Mouse (Mus musculus) liver, embryonic 15.5 days (tissue): Measurements from ENCODE around the gene Slc25a51. TPM values are rescaled to one million over a fixed set of nuclear protein-coding genes. Genes with fewer than 3 reads are reported as not detected.
"Not testable (repeated sequence)": the region's sequence is repeated elsewhere in the genome, so short reads cannot be mapped to it uniquely, and the experiment has no call there.

ENCODE experiments used
- ATAC-seq: fragments of 200-750 bp; cut with Nextera tagmentation; 2 replicates; pipeline ENCODE4 v1.8.0; 2017; ENCODE audit warnings: moderate number of reproducible peaks, mild to moderate bottlenecking, moderate library complexity; ENCODE audit not compliant: insufficient read depth
- H3K27ac ChIP-seq: fragments of 300-500 bp; sonication (generic); replicated peaks from 2 replicates; pipeline ENCODE4 v1.5.1; 2015; ENCODE audit warnings: mild to moderate bottlenecking, inconsistent platforms
- H3K27me3 ChIP-seq: fragments of 300-500 bp; sonication (generic); 2 replicates; pipeline ENCODE4 v1.6.1; 2015; ENCODE audit warnings: mild to moderate bottlenecking, inconsistent platforms
- H3K36me3 ChIP-seq: fragments of 300-500 bp; sonication (generic); replicated peaks from 2 replicates; pipeline ENCODE4 v1.6.1; 2015; ENCODE audit warnings: moderate library complexity, mild to moderate bottlenecking, inconsistent platforms
- H3K4me1 ChIP-seq: fragments of 300-500 bp; sonication (generic); replicated peaks from 2 replicates; pipeline ENCODE4 v1.6.1; 2015; ENCODE audit warnings: inconsistent platforms
- H3K4me2 ChIP-seq: fragments of 300-500 bp; sonication (generic); 2 replicates; pipeline ENCODE4 v1.6.1; 2015; ENCODE audit warnings: moderate library complexity, mild to moderate bottlenecking, inconsistent platforms
- H3K4me3 ChIP-seq: fragments of 300-500 bp; sonication (generic); replicated peaks from 2 replicates; pipeline ENCODE4 v1.5.1; 2015; ENCODE audit warnings: mild to moderate bottlenecking, inconsistent platforms
- H3K9ac ChIP-seq: fragments of 300-500 bp; sonication (generic); 2 replicates; pipeline ENCODE4 v1.6.1; 2015; ENCODE audit warnings: moderate library complexity, mild to moderate bottlenecking, inconsistent platforms
- H3K9me3 ChIP-seq: fragments of 300-500 bp; sonication (generic); replicated peaks from 2 replicates; pipeline ENCODE4 v1.6.1; 2016; ENCODE audit warnings: inconsistent platforms
- WGBS: fragments of 180-500 bp; shearing (Covaris S2); methylation state at CpG from one replicate; pipeline ENCODE4 v1.1.7; 2015; ENCODE audit warnings: mixed read lengths; ENCODE audit not compliant: insufficient replicate concordance; 5-methylcytosine and 5-hydroxymethylcytosine counted together
- polyA plus RNA-seq: library from polyadenylated mRNA; unstranded; fragments of >200 nt; fragmentation: Nextera tagmentation; extraction: Ambion mirVana; gene quantifications from 2 replicates; pipeline ENCODE4 v1.2.1, GENCODE M21; 2015

Slc25a51 gene
- polyA plus RNA-seq, 1 experiment from 2014 or later = 72.8 TPM

DNA sequence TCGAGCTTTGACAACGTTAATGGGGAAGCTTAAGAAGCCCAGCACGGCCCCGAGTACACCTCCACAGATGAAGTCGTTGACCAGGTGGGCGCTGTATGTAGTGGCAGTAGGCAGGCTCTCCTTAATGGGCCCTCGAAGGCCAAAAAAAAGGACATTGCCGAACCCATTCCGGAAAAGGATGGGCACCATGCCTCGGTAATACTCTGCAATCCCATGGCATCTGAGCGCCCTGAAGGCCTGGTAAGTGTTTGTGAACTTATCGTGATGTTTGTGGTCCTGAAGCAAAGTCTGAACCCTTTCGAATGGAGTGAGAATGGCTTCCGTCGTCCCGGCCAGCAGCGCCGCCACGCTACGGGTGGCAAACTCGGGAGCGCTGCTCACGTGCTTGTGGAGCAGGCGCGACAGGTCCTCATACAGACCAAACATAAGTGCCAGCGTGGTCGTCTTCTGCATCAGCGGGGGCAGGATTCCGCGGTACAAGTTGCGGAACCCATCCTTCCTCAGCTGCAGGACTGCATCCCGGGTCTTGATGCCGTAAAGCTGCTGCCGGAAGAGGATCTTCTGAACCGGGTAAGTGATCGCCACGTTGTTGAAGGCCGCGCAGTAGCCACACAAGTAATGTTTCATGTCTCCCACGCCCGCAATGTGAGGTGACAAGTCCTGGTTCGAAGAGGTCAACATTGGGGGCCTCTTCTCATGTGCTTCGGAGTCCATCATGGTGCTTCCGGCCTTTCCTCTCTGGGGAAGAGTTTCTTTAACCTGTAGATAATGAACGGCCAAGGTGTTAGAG is 8.9 kb downstream of the Slc25a51 start:
- Histone ChIP-seq H3K4me2 (no peak overlapping the region), H3K9ac (no peak overlapping the region), H3K4me3 (no peak overlapping the region), H3K27ac (no peak overlapping the region), H3K9me3 (no peaks in the 10 kb centered on the region), H3K4me1 (peaks cover 50% of the 10 kb centered on the region), H3K36me3 (peaks cover 93% of the 10 kb centered on the region), H3K27me3 (no peaks in the 10 kb centered on the region)
- no peak for ATAC-seq
- 94% methylated on average over 45 of the region's 45 CpGs for WGBS

DNA sequence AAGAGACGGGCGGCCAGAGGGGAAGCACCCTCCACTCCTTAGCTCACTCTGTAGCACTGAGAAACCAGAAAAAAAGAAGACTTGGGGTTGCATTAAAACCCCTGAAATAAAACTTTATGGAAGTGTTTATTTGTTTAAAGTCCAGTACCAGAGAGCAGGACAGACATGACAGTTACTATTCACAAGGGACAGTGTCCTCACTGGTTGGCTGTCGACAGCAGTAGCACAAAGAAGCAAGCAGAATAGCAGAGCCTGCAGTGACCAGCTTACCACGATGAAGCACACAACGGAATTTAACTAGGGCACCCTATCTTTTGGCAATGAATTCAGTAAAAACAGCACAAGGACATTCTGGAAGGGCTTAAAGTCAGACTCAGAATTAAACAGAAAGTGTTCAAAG is 10.3 kb downstream of the Slc25a51 start:
- peaks cover 87% of the 10 kb centered on the region for H3K36me3 ChIP-seq

DNA sequence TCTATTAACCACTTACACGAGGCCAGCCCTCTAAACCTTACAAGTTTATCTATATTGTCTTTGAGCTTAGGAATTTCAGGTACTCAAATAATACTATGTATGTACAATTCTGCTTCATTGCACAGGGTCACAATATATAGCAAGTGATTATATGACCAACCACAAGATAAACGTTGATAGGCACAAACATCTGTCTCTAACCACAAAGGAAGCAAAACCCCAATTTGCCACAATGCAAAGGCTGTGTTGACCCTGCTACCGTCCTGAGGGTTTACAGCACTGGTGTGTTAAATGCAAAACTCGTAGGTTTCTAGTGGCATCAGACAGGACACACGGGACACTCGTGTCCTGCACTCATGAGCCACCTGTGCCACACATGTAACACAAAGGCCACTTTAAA is 12.4 kb downstream of the Slc25a51 start:
- not testable (repeated sequence) for H3K4me3 ChIP-seq, H3K27me3 ChIP-seq, H3K9ac ChIP-seq, ATAC-seq, H3K4me2 ChIP-seq, H3K27ac ChIP-seq, H3K9me3 ChIP-seq
- H3K4me1 ChIP-seq = peaks cover 17% of the 10 kb centered on the region
- H3K36me3 ChIP-seq = peaks cover 71% of the 10 kb centered on the region
- 21% methylated on average over 6 of the region's 6 CpGs for WGBS

More for the DNA sequence above, 10.3 kb downstream of the Slc25a51 start:
- H3K9ac ChIP-seq, ATAC-seq, H3K4me2 ChIP-seq, H3K4me3 ChIP-seq, H3K9me3 ChIP-seq, H3K27ac ChIP-seq, H3K27me3 ChIP-seq: not testable (repeated sequence)
- peaks cover 37% of the 10 kb centered on the region for H3K4me1 ChIP-seq
- 75% methylated on average over 5 of the region's 5 CpGs for WGBS

DNA sequence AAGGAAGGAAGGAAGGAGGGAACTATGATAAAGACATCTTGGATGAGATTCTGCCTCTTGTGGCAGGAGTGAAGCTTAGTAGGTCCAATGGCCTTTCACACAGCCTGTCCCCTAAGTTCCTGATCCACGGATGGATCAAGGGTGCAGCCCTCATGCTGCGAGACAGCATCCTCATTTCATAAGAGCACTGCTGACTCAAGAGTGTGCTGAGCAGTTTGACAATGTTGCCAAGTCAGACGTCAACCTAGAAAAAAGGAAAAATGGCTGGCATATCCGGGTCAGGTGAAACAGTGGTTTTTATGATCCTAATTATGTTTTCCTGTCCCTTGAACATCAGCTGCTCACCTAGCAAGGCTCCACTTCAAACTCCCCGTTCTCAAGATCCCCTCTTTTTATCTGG is 14.9 kb downstream of the Slc25a51 start:
- H3K36me3 ChIP-seq = peaks cover 46% of the 10 kb centered on the region
- no peak overlapping the region for H3K27ac ChIP-seq
- WGBS = 65% methylated on average over 5 of the region's 5 CpGs
- H3K4me1 ChIP-seq = peaks cover 6% of the 10 kb centered on the region; the same call in 1 of the 2 replicates
- H3K9me3 ChIP-seq = no peaks in the 10 kb centered on the region
- ATAC-seq = no peak
- H3K4me3 ChIP-seq = no peak overlapping the region
- no peak overlapping the region for H3K9ac ChIP-seq
- no peak overlapping the region for H3K4me2 ChIP-seq
- no peaks in the 10 kb centered on the region for H3K27me3 ChIP-seq

DNA sequence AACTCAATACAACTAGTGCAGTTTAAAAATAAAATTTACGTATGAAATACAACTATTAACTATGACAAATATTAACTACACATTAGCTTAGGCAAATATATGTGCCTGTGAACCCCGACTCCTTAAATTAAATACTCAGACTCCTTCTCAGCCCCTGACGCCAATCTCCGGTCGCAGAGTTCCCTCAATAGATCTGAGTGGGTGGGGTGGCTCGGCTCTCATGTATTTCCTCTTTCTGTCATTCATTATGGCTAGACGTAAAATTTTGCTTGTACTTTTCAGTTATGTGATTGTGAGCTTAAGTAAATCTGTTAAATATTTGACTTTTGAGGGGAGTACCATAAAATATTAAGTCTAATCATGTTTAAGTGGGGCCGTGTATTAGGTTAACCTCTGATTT is 15.6 kb downstream of the Slc25a51 start:
- Histone ChIP-seq H3K27ac (no peak overlapping the region), H3K4me3 (no peak overlapping the region), H3K4me1 (0 out of 2 replicates have a peak, but pooled peaks cover 3% of the 10 kb centered on the region), H3K9me3 (no peaks in the 10 kb centered on the region), H3K27me3 (no peaks in the 10 kb centered on the region), H3K36me3 (peaks cover 40% of the 10 kb centered on the region), H3K4me2 (no peak overlapping the region), H3K9ac (no peak overlapping the region)
- 29% methylated on average over 8 of the region's 8 CpGs for WGBS
- ATAC-seq = no peak

DNA sequence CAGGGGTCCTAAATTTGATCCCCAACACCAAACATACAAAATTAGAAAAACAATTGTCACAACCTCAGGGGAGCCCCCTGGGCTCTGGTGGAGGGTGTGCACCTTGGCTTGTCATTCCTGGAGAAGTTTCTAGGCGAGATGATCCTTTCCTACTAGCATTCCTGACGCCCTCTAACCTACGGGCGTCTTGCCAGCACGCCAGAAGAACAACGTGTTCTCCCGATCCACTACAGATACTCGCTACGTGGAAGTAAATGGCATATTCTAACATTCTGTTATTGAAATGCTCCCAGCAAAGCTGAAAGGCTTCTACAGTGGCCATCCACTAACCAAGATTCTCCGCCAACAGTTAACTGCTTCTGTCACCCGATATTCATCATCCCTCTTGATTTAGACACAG is 16.0 kb downstream of the Slc25a51 start:
- Histone ChIP-seq H3K4me1 (no peaks in the 10 kb centered on the region), H3K9ac (no peak overlapping the region), H3K4me3 (no peak overlapping the region), H3K27me3 (no peaks in the 10 kb centered on the region), H3K9me3 (no peaks in the 10 kb centered on the region), H3K36me3 (peaks cover 35% of the 10 kb centered on the region), H3K4me2 (no peak overlapping the region), H3K27ac (no peak overlapping the region)
- 64% methylated on average over 11 of the region's 11 CpGs for WGBS
- ATAC-seq = no peak

DNA sequence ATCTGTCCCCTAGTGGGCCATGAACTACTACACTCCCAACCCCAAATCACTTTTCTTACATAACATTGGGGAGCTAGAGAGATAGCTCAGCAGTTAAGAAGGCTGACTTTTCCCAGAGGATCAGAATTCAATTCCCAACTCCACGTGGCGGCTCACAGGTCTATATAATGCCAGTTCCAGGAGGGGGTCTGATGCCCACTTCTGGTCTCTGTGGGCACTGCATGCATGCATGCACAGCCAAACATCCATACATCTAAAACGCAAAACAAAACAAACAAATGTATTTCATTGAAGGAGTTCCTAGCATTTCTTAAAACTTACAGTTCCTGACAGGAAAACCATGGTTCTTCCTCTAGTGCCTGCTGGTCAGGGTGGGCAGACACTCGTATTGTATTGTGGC is 16.5 kb downstream of the Slc25a51 start:
- Histone ChIP-seq H3K4me3 (no peak overlapping the region), H3K9me3 (no peaks in the 10 kb centered on the region), H3K36me3 (peaks cover 31% of the 10 kb centered on the region), H3K27me3 (no peaks in the 10 kb centered on the region), H3K9ac (no peak overlapping the region), H3K4me1 (no peaks in the 10 kb centered on the region), H3K27ac (no peak overlapping the region), H3K4me2 (no peak overlapping the region)
- ATAC-seq = no peak
- 60% methylated on average over 4 of the region's 4 CpGs for WGBS

DNA sequence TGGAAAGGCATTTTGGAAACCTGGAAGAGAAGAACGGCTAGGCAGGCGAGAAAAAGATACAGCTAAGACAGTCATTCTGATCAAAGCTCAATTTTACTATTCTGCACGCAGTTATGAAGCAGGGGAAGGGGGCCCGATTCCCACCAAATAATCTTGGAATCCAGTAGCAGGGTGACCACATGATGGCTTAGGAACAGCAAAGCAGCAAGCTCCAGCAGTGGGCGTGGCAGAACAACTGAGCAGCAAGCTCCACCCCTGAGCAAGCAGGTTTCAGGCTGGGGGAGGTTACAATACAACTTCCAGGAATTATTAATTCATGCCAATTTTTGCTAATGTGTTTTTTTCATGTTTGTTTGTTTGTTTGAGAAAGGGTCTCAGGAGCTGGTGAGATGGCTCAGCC is 21.3 kb downstream of the Slc25a51 start:
- H3K27me3 ChIP-seq, H3K9me3 ChIP-seq, ATAC-seq, H3K36me3 ChIP-seq, H3K4me3 ChIP-seq, H3K4me2 ChIP-seq, H3K27ac ChIP-seq, H3K9ac ChIP-seq, H3K4me1 ChIP-seq: not testable (repeated sequence)
- 79% methylated on average over 5 of the region's 5 CpGs for WGBS

DNA sequence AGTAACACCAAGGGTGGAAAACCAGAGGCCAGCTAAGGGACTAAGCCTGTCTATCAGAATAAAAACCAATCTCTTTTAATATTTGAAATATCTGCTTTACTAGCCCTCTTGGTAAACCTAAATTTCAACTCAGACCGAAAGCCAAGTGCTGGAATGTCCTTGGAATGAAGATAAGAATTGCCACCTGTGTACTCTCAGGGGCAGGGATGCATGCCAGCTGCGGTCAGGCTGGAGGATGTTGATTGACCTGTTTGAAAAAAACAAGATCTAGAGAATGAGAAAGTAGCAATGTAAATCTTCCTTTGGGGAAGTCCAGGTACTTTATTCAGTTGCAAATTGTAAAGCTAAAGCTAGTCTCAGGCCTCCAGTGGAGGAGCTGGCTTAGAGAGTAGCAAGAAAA is 26.4 kb downstream of the Slc25a51 start:
- not testable (repeated sequence) for H3K9ac ChIP-seq, H3K27me3 ChIP-seq, H3K36me3 ChIP-seq, H3K4me2 ChIP-seq, H3K4me3 ChIP-seq, H3K4me1 ChIP-seq, H3K9me3 ChIP-seq, H3K27ac ChIP-seq, ATAC-seq
- 74% methylated on average over 2 of the region's 2 CpGs for WGBS

DNA sequence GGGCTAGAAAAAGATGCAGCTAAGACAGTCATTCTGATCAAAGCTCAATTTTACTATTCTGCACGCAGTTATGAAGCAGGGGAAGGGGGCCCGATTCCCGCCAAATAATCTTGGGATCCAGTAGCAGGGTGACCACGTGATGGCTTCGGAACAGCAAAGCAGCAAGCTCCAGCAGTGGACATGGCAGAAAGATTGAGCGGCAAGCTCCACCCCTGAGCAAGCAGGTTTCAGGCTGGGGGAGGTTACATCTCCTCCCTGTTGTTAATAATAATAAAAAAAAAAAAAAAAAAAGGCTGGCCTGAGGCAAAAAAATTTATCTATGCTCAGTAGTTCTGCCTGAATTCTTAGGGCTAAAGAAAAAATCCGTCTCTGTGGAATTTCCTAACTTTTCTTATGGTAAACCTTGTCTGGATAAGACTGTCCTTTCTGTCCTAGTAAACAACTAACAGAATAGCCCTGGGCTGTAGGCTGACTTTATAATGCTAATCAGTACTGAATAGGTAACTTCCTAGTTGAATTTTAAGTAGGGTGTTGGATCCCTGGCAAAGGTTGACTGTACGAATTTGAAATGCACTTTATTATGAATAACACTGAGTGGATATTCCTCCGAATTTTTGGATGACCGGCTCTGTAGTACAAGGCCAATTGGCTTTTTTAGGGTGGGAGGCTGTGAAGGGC is 27.5 kb downstream of the Slc25a51 start:
- not testable (repeated sequence) for H3K4me3 ChIP-seq, ATAC-seq, H3K9me3 ChIP-seq, H3K27ac ChIP-seq, H3K4me1 ChIP-seq, H3K9ac ChIP-seq, H3K27me3 ChIP-seq, H3K4me2 ChIP-seq
- WGBS = 73% methylated on average over 10 of the region's 10 CpGs
- H3K36me3 ChIP-seq = peaks cover 13% of the 10 kb centered on the region

DNA sequence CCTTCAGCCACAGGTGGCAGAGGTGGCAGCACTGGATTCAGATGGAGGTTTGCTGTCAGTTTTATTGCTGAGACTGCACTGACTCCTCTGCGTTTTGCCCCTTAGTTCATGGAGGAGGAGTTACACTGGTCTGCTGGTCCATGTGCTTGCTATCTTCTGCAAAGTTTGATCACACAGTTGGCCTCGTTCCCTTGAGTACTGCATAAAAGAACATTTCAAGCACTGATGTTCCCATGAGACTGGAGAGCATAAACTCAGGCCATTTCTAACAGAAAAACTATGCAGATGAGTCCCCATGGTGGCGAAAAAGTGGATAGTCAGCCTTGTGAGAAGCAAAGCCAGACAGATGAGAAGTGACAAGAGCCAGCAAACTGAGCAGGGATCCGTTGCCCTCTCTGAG is 32.0 kb downstream of the Slc25a51 start:
- H3K36me3 ChIP-seq = peaks cover 54% of the 10 kb centered on the region
- H3K9me3 ChIP-seq = no peaks in the 10 kb centered on the region
- 71% methylated on average over 4 of the region's 4 CpGs for WGBS
- no peak for ATAC-seq
- no peaks in the 10 kb centered on the region for H3K27me3 ChIP-seq
- H3K4me2 ChIP-seq = no peak overlapping the region
- H3K27ac ChIP-seq = no peak overlapping the region
- H3K4me1 ChIP-seq = no peaks in the 10 kb centered on the region
- no peak overlapping the region for H3K9ac ChIP-seq
- H3K4me3 ChIP-seq = no peak overlapping the region
